Mouse (Mus musculus) CH12.LX (cell line): ENCODE results near the gene Slco4c1. TPM values are rescaled to one million over a fixed set of nuclear protein-coding genes. Genes with fewer than 3 reads are reported as not detected.

Experiments
- DNase-seq: peaks from one replicate; pipeline ENCODE4 v3.0.0-alpha.2; 2013; ENCODE audit errors: extremely low read depth
- H3K27ac ChIP-seq: 2 replicates; pipeline ENCODE4 v1.5.1; 2012; ENCODE audit warnings: low read depth, mild to moderate bottlenecking, control low read depth, moderate library complexity; ENCODE audit not compliant: insufficient read depth
- H3K27me3 ChIP-seq: replicated peaks from 2 replicates; pipeline ENCODE3; 2012; ENCODE audit warnings: inconsistent platforms
- H3K36me3 ChIP-seq, 2 experiments: replicated peaks in 1 of 2; 2 replicates each; pipeline versions ENCODE3 to v1.6.1; 2012; ENCODE audit warnings: inconsistent platforms in 1 of 2, low read length in 1 of 2, mild to moderate bottlenecking in 1 of 2, mixed read lengths in 1 of 2, moderate library complexity in 1 of 2; ENCODE audit not compliant: control insufficient read depth in 1 of 2, insufficient read depth in 1 of 2
- H3K4me1 ChIP-seq, 2 experiments: 2 replicates each; pipeline ENCODE4 v1.6.1; 2012; ENCODE audit warnings: inconsistent platforms in 1 of 2, moderate library complexity in 1 of 2; ENCODE audit not compliant: insufficient read depth in 2 of 2, control insufficient read depth in 1 of 2
- H3K4me2 ChIP-seq: 2 replicates; pipeline ENCODE4 v1.6.1; 2012; ENCODE audit warnings: low read depth, mild to moderate bottlenecking, control low read depth; ENCODE audit not compliant: poor library complexity, insufficient read depth, severe bottlenecking
- H3K4me3 ChIP-seq, 3 experiments: fragments of 150-350 bp in 1 of 3; sonication (generic) in 1 of 3; replicated peaks in 1 of 3; 2 replicates each; pipeline versions ENCODE3 to v1.5.1; 2011 to 2012; ENCODE audit warnings: low read depth in 2 of 3, low read length in 2 of 3, mild to moderate bottlenecking in 2 of 3, moderate library complexity in 2 of 3, control low read depth in 1 of 3, improper control_type of control experiment in 1 of 3, inconsistent platforms in 1 of 3, mixed read lengths in 1 of 3; ENCODE audit not compliant: poor library complexity in 1 of 3
- H3K79me2 ChIP-seq: replicated peaks from 2 replicates; pipeline ENCODE4 v1.6.1; 2012; ENCODE audit warnings: mild to moderate bottlenecking, moderate library complexity; ENCODE audit not compliant: control insufficient read depth, poor library complexity, insufficient read depth, severe bottlenecking; ENCODE audit errors: extremely low read depth
- H3K9ac ChIP-seq: 2 replicates; pipeline ENCODE4 v1.6.1; 2012; ENCODE audit warnings: low read depth, mild to moderate bottlenecking, control low read depth, moderate library complexity; ENCODE audit not compliant: insufficient read depth
- H3K9me3 ChIP-seq: replicated peaks from 2 replicates; pipeline ENCODE3; 2012; ENCODE audit warnings: low read length, inconsistent platforms, mixed read lengths
- BHLHE40 ChIP-seq: IDR thresholded peaks from 2 replicates; pipeline ENCODE4 v1.6.1; 2011; ENCODE audit warnings: mild to moderate bottlenecking, low read depth, low read length, improper control_type of control experiment
- CHD1 ChIP-seq: IDR thresholded peaks from 2 replicates; pipeline ENCODE4 v1.6.1; 2012; ENCODE audit warnings: low read depth, low read length, improper control_type of control experiment, inconsistent platforms
- E2F4 ChIP-seq: IDR thresholded peaks from 2 replicates; pipeline ENCODE4 v1.6.1; 2011; ENCODE audit warnings: low read depth, low read length, improper control_type of control experiment; ENCODE audit not compliant: insufficient replicate concordance
- ELF1 ChIP-seq: IDR thresholded peaks from 2 replicates; pipeline ENCODE4 v1.6.1; 2014; ENCODE audit warnings: low read depth, mild to moderate bottlenecking, inconsistent platforms, low read length, improper control_type of control experiment
- EP300 ChIP-seq: IDR thresholded peaks from 2 replicates; pipeline ENCODE4 v1.6.1; 2011; ENCODE audit warnings: low read length, improper control_type of control experiment
- JUND ChIP-seq: conservative IDR thresholded peaks from 2 replicates; pipeline ENCODE4 v1.6.1; 2011; ENCODE audit warnings: low read depth, low read length, improper control_type of control experiment
- KAT2A ChIP-seq: IDR thresholded peaks from 2 replicates; pipeline ENCODE4 v1.6.1; 2012; ENCODE audit warnings: low read length, improper control_type of control experiment, inconsistent platforms; ENCODE audit not compliant: insufficient replicate concordance
- MAFK ChIP-seq: IDR thresholded peaks from 2 replicates; pipeline ENCODE4 v1.6.1; 2011; ENCODE audit warnings: low read length, improper control_type of control experiment; ENCODE audit not compliant: insufficient replicate concordance
- MAZ ChIP-seq: IDR thresholded peaks from 2 replicates; pipeline ENCODE4 v1.6.1; 2012; ENCODE audit warnings: low read depth, mild to moderate bottlenecking, inconsistent platforms, low read length, improper control_type of control experiment, moderate library complexity
- MEF2A ChIP-seq: IDR thresholded peaks from 2 replicates; pipeline ENCODE4 v1.6.1; 2014; ENCODE audit warnings: low read depth, mild to moderate bottlenecking, inconsistent platforms, low read length, improper control_type of control experiment, borderline replicate concordance
- MXI1 ChIP-seq: IDR thresholded peaks from 2 replicates; pipeline ENCODE4 v1.6.1; 2011; ENCODE audit warnings: mild to moderate bottlenecking, low read depth, low read length, improper control_type of control experiment
- NRF1 ChIP-seq: IDR thresholded peaks from 2 replicates; pipeline ENCODE4 v1.6.1; 2014; ENCODE audit warnings: low read depth, mild to moderate bottlenecking, inconsistent platforms, low read length, improper control_type of control experiment, moderate library complexity
- PAX5 ChIP-seq: IDR thresholded peaks from 2 replicates; pipeline ENCODE4 v1.6.1; 2012; ENCODE audit warnings: low read length, inconsistent platforms, mixed read lengths
- POLR2A ChIP-seq: IDR thresholded peaks from 2 replicates; pipeline ENCODE4 v1.6.1; 2011; ENCODE audit warnings: low read depth, mild to moderate bottlenecking, improper control_type of control experiment, low read length
- POLR2AphosphoS2 ChIP-seq: IDR thresholded peaks from 2 replicates; pipeline ENCODE4 v1.6.1; 2011; ENCODE audit warnings: low read depth, low read length, improper control_type of control experiment
- RAD21 ChIP-seq: IDR thresholded peaks from 2 replicates; pipeline ENCODE4 v1.6.1; 2011; ENCODE audit warnings: low read depth, mild to moderate bottlenecking, low read length, improper control_type of control experiment, moderate library complexity
- SIN3A ChIP-seq: IDR thresholded peaks from 2 replicates; pipeline ENCODE4 v1.6.1; 2012; ENCODE audit warnings: low read length, improper control_type of control experiment, inconsistent platforms
- SMC3 ChIP-seq: IDR thresholded peaks from 2 replicates; pipeline ENCODE4 v1.6.1; 2011; ENCODE audit warnings: low read depth, low read length, improper control_type of control experiment
- TBP ChIP-seq: conservative IDR thresholded peaks from 2 replicates; pipeline ENCODE4 v1.6.1; 2011; ENCODE audit warnings: low read depth, low read length, improper control_type of control experiment
- TCF12 ChIP-seq: IDR thresholded peaks from 2 replicates; pipeline ENCODE4 v1.6.1; 2014; ENCODE audit warnings: low read depth, mild to moderate bottlenecking, inconsistent platforms, low read length, improper control_type of control experiment
- UBTF ChIP-seq: IDR thresholded peaks from 2 replicates; pipeline ENCODE4 v1.6.1; 2012; ENCODE audit warnings: low read depth, mild to moderate bottlenecking, inconsistent platforms, low read length, improper control_type of control experiment, moderate library complexity
- USF2 ChIP-seq: conservative IDR thresholded peaks from 2 replicates; pipeline ENCODE4 v1.6.1; 2011; ENCODE audit warnings: low read depth, low read length, improper control_type of control experiment
- ZMIZ1 ChIP-seq: IDR thresholded peaks from 2 replicates; pipeline ENCODE4 v1.6.1; 2012; ENCODE audit warnings: low read depth, mild to moderate bottlenecking, inconsistent platforms, low read length, improper control_type of control experiment
- dilution Hi-C: fragments of 300-500 bp; cut with MboI; formaldehyde crosslinking; loops from 2 replicates; pipeline ENCODE4 v1.14.3; 2020; ENCODE audit warnings: low sequenced_read_pairs; ENCODE audit not compliant: extremely low pct_unique_long_range_greater_than_20kb, extremely low pct_ligation_motif_present
- in situ Hi-C: fragments of 300-500 bp; cut with MboI; formaldehyde crosslinking; loops from 3 replicates; pipeline ENCODE4 v1.14.3; 2019; ENCODE audit warnings: low sequenced_read_pairs, low pct_ligation_motif_present, low pct_unique_long_range_greater_than_20kb, mixed read lengths
- polyA plus RNA-seq: library from polyadenylated mRNA; unstranded; fragments of >175 nt; gene quantifications from 2 replicates; pipeline ENCODE4 v1.2.1, GENCODE M21; 2012; ENCODE audit warnings: low read depth; ENCODE audit not compliant: insufficient read length
- total RNA-seq, 2 experiments: library from RNA; depleted of rRNA; stranded (reverse); fragments of 300-350 nt in 1 of 2; fragments of >200 nt in 1 of 2; gene quantifications; 2 replicates each; pipeline ENCODE4 v1.2.3; 2012 to 2014

Slco4c1 gene
- total and polyA plus RNA-seq, 3 experiments = not detected

- Histone ChIP-seq H3K4me1 (no peaks in the 10 kb centered on the region), H3K9ac (no peak overlapping the region), H3K79me2 (no peaks in the 10 kb centered on the region), H3K9me3 (no peaks in the 10 kb centered on the region), H3K4me3 (no peak overlapping the region), H3K36me3 (no peaks in the 10 kb centered on the region), H3K4me2 (no peak overlapping the region), H3K27ac (no peak overlapping the region), H3K27me3 (no peaks in the 10 kb centered on the region)
- no peak for TF ChIP-seq MAFK
- no peak for TF ChIP-seq EP300
- TF ChIP-seq CHD1 = no peak
- no peak for DNase-seq
- dilution Hi-C loops (no loop called here), in situ Hi-C loops (no loop called here)
These were observed 4.1 kb upstream of the Slco4c1 start for GRCm38 (mm10) chr1:96876076-96876475.

GRCm38 (mm10) chr1:96874636-96875035, 2.7 kb upstream of the Slco4c1 start:
- no peak for DNase-seq
- no peak overlapping the region for H3K27ac ChIP-seq
- no peak overlapping the region for H3K9ac ChIP-seq
- no peak for TF ChIP-seq KAT2A
- TF ChIP-seq E2F4 = no peak
- TF ChIP-seq POLR2AphosphoS2 = no peak
- TF ChIP-seq SMC3 = no peak
- TF ChIP-seq ZMIZ1 = no peak
- no peak for TF ChIP-seq RAD21
- TF ChIP-seq TCF12 = no peak
- no peak for TF ChIP-seq PAX5
- H3K79me2 ChIP-seq = no peaks in the 10 kb centered on the region
- no peak overlapping the region for H3K4me2 ChIP-seq
- no peaks in the 10 kb centered on the region for H3K9me3 ChIP-seq
- H3K27me3 ChIP-seq = no peaks in the 10 kb centered on the region
- H3K4me3 ChIP-seq = no peak overlapping the region
- no peaks in the 10 kb centered on the region for H3K4me1 ChIP-seq
- H3K36me3 ChIP-seq = no peaks in the 10 kb centered on the region
- in situ Hi-C loops (no loop called here), dilution Hi-C loops (no loop called here)

GRCm38 (mm10) chr1:96872361-96872693, 356 bp upstream of the Slco4c1 start:
- no peak for TF ChIP-seq UBTF
- no peak for TF ChIP-seq ZMIZ1
- no peak for TF ChIP-seq SIN3A
- TF ChIP-seq NRF1 = no peak
- TF ChIP-seq POLR2AphosphoS2 = no peak
- no peak for TF ChIP-seq MXI1
- TF ChIP-seq MAZ = no peak
- no peak for TF ChIP-seq JUND
- no peak for TF ChIP-seq BHLHE40
- TF ChIP-seq POLR2A = no peak
- TF ChIP-seq USF2 = no peak
- TF ChIP-seq MEF2A = no peak
- TF ChIP-seq KAT2A = no peak
- no peak for TF ChIP-seq ELF1
- TF ChIP-seq CHD1 = no peak
- no peak for TF ChIP-seq RAD21
- TF ChIP-seq TBP = no peak
- Histone ChIP-seq H3K36me3 (no peaks in the 10 kb centered on the region), H3K4me2 (no peak overlapping the region), H3K9ac (no peak overlapping the region), H3K4me3 (no peak overlapping the region), H3K9me3 (no peaks in the 10 kb centered on the region), H3K4me1 (no peaks in the 10 kb centered on the region), H3K27ac (no peak overlapping the region), H3K27me3 (no peaks in the 10 kb centered on the region), H3K79me2 (no peaks in the 10 kb centered on the region)
- dilution Hi-C loops = no loop called here
- in situ Hi-C loops = no loop called here
- DNase-seq = no peak
